Mouse (Mus musculus): ENCODE results near the gene Cdk2. TPM values are rescaled to one million over a fixed set of nuclear protein-coding genes. Genes with fewer than 3 reads are reported as not detected.

Cdk2 gene
- polyA plus RNA-seq, 1 experiment: 19.8 TPM

DNA sequence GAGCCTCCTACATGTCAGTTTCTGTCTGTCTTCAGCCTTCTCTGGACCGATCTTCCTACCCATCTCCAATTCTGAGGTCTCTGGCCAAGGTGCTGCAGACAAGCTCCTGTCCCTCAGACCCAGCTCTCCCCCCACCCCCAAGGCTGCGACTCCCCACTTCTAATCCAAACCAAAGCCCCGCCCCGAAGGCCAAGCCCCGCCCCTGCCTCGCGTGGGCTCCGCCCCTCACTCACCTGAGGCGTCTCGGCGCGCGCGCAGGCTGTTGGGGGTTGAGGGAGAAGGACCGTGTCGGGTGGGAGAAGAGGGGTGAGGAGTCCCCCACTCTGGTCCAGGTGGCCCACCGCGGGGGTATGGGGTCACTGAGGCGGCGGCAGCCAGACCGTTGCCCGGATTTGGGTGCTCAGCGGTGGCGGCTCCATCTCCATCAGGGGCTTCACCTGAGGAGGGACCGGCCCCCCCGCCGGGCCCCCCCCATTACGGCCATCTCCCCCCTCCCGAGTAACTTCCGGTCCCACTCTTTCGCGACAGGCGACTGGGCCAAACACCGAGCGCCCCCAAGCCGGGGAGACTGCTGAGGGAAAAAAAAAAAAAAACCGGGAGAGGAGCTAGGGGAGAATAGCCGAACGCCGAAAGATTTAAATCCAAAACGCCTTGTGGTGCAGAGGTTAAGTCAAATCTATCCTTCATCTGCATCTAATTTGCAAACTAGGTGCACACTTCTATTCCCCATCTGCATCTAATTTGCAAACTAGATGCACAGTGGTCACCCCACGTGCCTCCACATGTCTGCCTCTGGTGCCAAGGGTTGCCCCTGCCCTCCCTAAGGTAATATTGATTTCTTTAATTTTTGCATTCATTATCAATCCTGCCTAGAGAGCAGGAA, 35.8 kb downstream of the Cdk2 start:
- no peak for TF ChIP-seq POLR2A (IDR thresholded peaks at IDR 0.05; ENCODE audit: low read depth, low read length)
- TF ChIP-seq CTCF (IDR thresholded peaks at IDR 0.05; ENCODE audit: extremely low read depth, insufficient read depth, insufficient read length, insufficient replicate concordance): no peak
- peak in 1 of 2 experiments; percentile 31 for DNase-seq (ENCODE audit: low read depth in 1 of 2, low spot score in 2 of 2)
- 0 out of 2 replicates have a peak, but pooled peaks cover 1% of the 10 kb centered on the region for H3K27me3 ChIP-seq (ENCODE audit: control insufficient read depth, insufficient read depth, low read length)
- peaks cover 11% of the 10 kb centered on the region for H3K4me1 ChIP-seq (ENCODE audit: control insufficient read depth, insufficient read depth, insufficient read length)
- H3K27ac ChIP-seq (ENCODE audit: insufficient read depth, low read length): no peak overlapping the region
- peak overlapping the region; percentile 59 for H3K4me3 ChIP-seq (ENCODE audit: extremely low read depth, insufficient read depth, insufficient read length)
- 4% methylated on average over 42 of the region's 42 CpGs for WGBS
- peaks cover 4% of the 10 kb centered on the region for H3K36me3 ChIP-seq (ENCODE audit: control insufficient read depth, insufficient read depth, low read length)

DNA sequence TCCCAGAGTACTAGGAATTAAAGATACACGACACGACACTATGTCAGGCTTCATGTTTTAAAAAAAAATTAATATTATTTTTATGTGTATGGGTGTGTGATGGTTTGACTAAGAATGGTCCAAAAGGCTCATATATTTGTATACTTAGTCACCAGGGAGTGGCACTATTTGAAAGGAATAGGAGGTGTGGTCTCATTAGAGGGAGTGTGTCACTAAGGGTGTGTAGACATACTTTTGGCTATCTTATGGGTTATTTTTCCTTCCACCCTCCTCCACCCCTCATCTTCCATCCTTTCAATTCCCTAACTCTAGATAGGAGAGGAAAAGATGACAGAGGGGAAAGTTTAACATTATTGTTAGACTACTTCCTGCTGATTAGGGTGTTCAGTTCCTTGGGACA, 39.0 kb downstream of the Cdk2 start:
- Histone ChIP-seq H3K27ac (ENCODE audit: insufficient read depth, low read length) (no peak overlapping the region), H3K36me3 (ENCODE audit: control insufficient read depth, insufficient read depth, low read length) (0 out of 2 replicates have a peak, but pooled peaks cover under 1% of the 10 kb centered on the region), H3K27me3 (ENCODE audit: control insufficient read depth, insufficient read depth, low read length) (0 out of 2 replicates have a peak, but pooled peaks cover 1% of the 10 kb centered on the region), H3K4me3 (ENCODE audit: extremely low read depth, insufficient read depth, insufficient read length) (no peak overlapping the region), H3K4me1 (ENCODE audit: control insufficient read depth, insufficient read depth, insufficient read length) (peaks cover 7% of the 10 kb centered on the region)
- 96% methylated on average over 2 of the region's 2 CpGs for WGBS
- DNase-seq (ENCODE audit: low read depth in 1 of 2, low spot score in 2 of 2): no peak
- no peak for TF ChIP-seq CTCF (IDR thresholded peaks at IDR 0.05; ENCODE audit: extremely low read depth, insufficient read depth, insufficient read length, insufficient replicate concordance)
- TF ChIP-seq POLR2A (IDR thresholded peaks at IDR 0.05; ENCODE audit: low read depth, low read length): no peak

DNA sequence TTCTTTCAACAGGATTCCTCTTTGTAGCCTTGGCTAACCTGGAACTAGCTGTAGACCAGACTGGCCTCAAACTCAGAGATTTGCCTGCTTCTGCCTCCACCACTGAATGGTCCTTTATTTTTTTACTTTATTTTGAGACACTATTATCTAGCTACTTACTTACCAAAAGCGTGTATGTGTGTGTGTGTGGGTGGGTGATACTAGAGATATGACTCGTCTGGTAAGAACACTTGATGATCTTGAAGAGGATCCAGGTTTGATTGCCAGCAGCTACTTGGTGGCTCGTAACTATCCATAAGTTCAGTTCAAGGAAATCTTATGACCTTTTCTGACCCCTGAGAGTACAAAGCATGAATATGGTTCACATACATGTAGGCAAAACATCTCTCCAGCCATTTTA, 39.5 kb downstream of the Cdk2 start:
- DNase-seq (ENCODE audit: low read depth in 1 of 2, low spot score in 2 of 2): no peak
- TF ChIP-seq CTCF (IDR thresholded peaks at IDR 0.05; ENCODE audit: extremely low read depth, insufficient read depth, insufficient read length, insufficient replicate concordance): no peak
- no peak for TF ChIP-seq POLR2A (IDR thresholded peaks at IDR 0.05; ENCODE audit: low read depth, low read length)
- WGBS: 76% methylated on average over 3 of the region's 3 CpGs
- Histone ChIP-seq H3K27me3 (ENCODE audit: control insufficient read depth, insufficient read depth, low read length) (0 out of 2 replicates have a peak, but pooled peaks cover 1% of the 10 kb centered on the region), H3K4me1 (ENCODE audit: control insufficient read depth, insufficient read depth, insufficient read length) (peaks cover 7% of the 10 kb centered on the region), H3K27ac (ENCODE audit: insufficient read depth, low read length) (no peak overlapping the region), H3K4me3 (ENCODE audit: extremely low read depth, insufficient read depth, insufficient read length) (no peak overlapping the region), H3K36me3 (ENCODE audit: control insufficient read depth, insufficient read depth, low read length) (no peaks in the 10 kb centered on the region)

DNA sequence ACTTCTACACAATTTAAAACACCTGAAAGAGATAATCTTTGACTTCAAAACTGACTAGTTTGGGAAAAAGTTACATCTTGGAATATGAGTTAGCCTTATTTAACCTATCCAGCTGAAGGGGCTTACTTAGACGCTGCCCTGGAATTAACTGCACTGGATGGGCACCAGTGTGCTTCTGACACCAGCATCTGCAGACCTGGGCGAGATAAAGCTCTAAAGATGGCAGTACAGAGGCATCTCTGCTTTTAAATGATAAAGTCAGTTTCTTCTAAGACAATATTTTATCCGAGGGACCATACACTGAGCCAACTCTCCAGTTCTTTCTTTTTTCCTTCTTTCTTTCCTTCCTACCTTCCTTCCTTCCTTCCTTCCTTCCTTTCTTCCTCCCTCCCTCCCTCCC, 40.0 kb downstream of the Cdk2 start:
- H3K36me3 ChIP-seq (ENCODE audit: control insufficient read depth, insufficient read depth, low read length): no peaks in the 10 kb centered on the region
- 75% methylated on average over 3 of the region's 3 CpGs for WGBS
- no peak overlapping the region for H3K4me3 ChIP-seq (ENCODE audit: extremely low read depth, insufficient read depth, insufficient read length)
- no peak overlapping the region for H3K27ac ChIP-seq (ENCODE audit: insufficient read depth, low read length)
- H3K4me1 ChIP-seq (ENCODE audit: control insufficient read depth, insufficient read depth, insufficient read length): peaks cover 7% of the 10 kb centered on the region
- TF ChIP-seq POLR2A (IDR thresholded peaks at IDR 0.05; ENCODE audit: low read depth, low read length) (no peak), CTCF (IDR thresholded peaks at IDR 0.05; ENCODE audit: extremely low read depth, insufficient read depth, insufficient read length, insufficient replicate concordance) (no peak)
- DNase-seq (ENCODE audit: low read depth in 1 of 2, low spot score in 2 of 2): no peak
- 0 out of 2 replicates have a peak, but pooled peaks cover 1% of the 10 kb centered on the region for H3K27me3 ChIP-seq (ENCODE audit: control insufficient read depth, insufficient read depth, low read length)

DNA sequence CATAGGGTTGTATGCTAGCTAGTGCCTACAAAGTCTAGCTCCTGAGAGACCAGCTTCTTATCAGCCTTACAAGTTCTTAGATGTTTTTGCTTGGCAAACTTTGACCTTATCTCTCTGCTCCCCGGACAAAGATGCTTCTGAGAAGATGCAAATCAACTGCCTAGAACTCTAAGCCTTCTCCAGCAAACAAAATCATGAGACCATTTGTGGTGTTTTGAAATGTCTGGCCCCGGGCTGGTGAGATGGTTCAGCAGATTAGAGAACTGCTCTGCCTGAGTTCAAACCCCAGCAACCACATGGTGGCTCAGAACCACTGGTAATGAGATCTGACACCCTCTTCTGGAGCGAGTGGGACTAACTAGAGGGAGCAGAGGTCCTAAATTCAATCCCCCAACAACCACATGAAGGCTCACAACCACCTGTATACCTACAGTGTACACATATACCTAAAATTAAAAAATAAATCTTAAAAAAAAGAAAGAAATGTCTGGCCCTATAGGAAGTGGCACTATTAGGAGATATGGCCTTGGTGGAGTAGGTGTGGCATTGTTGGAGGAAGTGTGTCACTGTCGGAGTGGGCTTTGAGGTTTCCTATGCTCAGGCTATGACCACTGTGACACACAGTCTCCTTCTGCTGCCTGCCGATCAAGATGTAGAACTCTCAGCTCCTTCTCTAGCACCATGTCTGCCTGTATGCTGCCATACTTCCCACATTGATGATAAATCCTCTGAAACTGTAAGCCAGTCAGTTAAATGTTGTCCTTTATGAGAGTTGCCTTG, 41.2 kb downstream of the Cdk2 start:
- DNase-seq (ENCODE audit: low read depth in 1 of 2, low spot score in 2 of 2): no peak
- WGBS: 39% methylated on average over 5 of the region's 5 CpGs
- Histone ChIP-seq H3K27me3 (ENCODE audit: control insufficient read depth, insufficient read depth, low read length) (0 out of 2 replicates have a peak, but pooled peaks cover 1% of the 10 kb centered on the region), H3K36me3 (ENCODE audit: control insufficient read depth, insufficient read depth, low read length) (no peaks in the 10 kb centered on the region), H3K27ac (ENCODE audit: insufficient read depth, low read length) (no peak overlapping the region), H3K4me1 (ENCODE audit: control insufficient read depth, insufficient read depth, insufficient read length) (no peaks in the 10 kb centered on the region), H3K4me3 (ENCODE audit: extremely low read depth, insufficient read depth, insufficient read length) (no peak overlapping the region)
- TF ChIP-seq CTCF (IDR thresholded peaks at IDR 0.05; ENCODE audit: extremely low read depth, insufficient read depth, insufficient read length, insufficient replicate concordance) (no peak), POLR2A (IDR thresholded peaks at IDR 0.05; ENCODE audit: low read depth, low read length) (no peak)

DNA sequence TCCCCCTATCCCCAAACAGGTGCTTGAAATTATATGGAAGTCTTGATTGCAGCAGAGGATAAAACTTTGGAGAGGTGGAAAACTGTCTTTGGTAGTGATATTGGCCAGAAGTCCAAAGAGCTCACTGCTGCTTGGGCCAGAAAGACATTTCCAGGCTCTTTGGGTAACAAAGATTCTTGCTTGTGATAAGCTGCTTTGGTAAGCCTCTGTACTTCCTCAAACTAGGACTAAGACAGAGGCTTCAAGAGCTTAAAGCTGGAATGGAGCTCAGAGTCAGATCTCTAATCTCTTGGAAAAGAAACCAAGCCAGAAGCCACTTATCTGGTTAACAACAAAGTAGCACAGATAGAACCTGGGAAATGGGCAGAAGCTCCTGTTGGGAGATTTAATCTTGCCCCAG, 42.4 kb downstream of the Cdk2 start:
- no peak for TF ChIP-seq CTCF (IDR thresholded peaks at IDR 0.05; ENCODE audit: extremely low read depth, insufficient read depth, insufficient read length, insufficient replicate concordance)
- no peak for TF ChIP-seq POLR2A (IDR thresholded peaks at IDR 0.05; ENCODE audit: low read depth, low read length)
- no peak for DNase-seq (ENCODE audit: low read depth in 1 of 2, low spot score in 2 of 2)
- H3K36me3 ChIP-seq (ENCODE audit: control insufficient read depth, insufficient read depth, low read length): no peaks in the 10 kb centered on the region
- no peak overlapping the region for H3K4me3 ChIP-seq (ENCODE audit: extremely low read depth, insufficient read depth, insufficient read length)
- no peak overlapping the region for H3K27ac ChIP-seq (ENCODE audit: insufficient read depth, low read length)
- H3K27me3 ChIP-seq (ENCODE audit: control insufficient read depth, insufficient read depth, low read length): 0 out of 2 replicates have a peak, but pooled peaks cover 1% of the 10 kb centered on the region
- H3K4me1 ChIP-seq (ENCODE audit: control insufficient read depth, insufficient read depth, insufficient read length): no peaks in the 10 kb centered on the region
